ENCODE assay signal across 8 mouse cellular contexts in genomic region chr5:130255017-130255720, GRCm38 (mm10). TPM values are rescaled to one million over a fixed set of nuclear protein-coding genes. Genes with fewer than 3 reads are reported as not detected.
A peak's percentile ranks its signal among the peaks of the same experiment; 100 is the strongest.
DNase-seq lines count a peak whose midpoint lies in the region; ATAC-seq and TF ChIP-seq lines count a peak whose summit lies in the region.

Gene Sbds, minus strand, starts transcription at chr5:130255530.
Gene Tyw1, plus strand, starts transcription at chr5:130255619.

- H3K9ac ChIP-seq in CH12.LX (ENCODE audit: insufficient read depth, low read depth) = peak within 1 kb of the TSS; percentile 69
- H3K9ac ChIP-seq in forebrain, embryonic 11.5 days (ENCODE audit: low read length) = peak within 1 kb of the TSS; percentile 75
- H3K9ac ChIP-seq in heart, embryonic 16.5 days (ENCODE audit: low read length) = peak within 1 kb of the TSS; percentile 96
- H3K9ac ChIP-seq in liver, embryonic 15.5 days = peak within 1 kb of the TSS; percentile 81
- H3K9ac ChIP-seq in neural tube, embryonic 12.5 days = peak within 1 kb of the TSS; percentile 78

- H3K4me3 ChIP-seq in CH12.LX (replicated peaks in 1 of 3; ENCODE audit: low read depth in 2 of 3, low read length in 2 of 3, poor library complexity in 1 of 3) = peak within 1 kb of the TSS; percentile 74 to 94 (median 88)
- H3K4me3 ChIP-seq in forebrain, embryonic 11.5 days (ENCODE audit: low read depth, low read length) = peak within 1 kb of the TSS; percentile 70
- H3K4me3 ChIP-seq in heart, embryonic 16.5 days (ENCODE audit: low read length) = peak within 1 kb of the TSS; percentile 90
- peak within 1 kb of the TSS; percentile 82 for H3K4me3 ChIP-seq in liver, embryonic 15.5 days (replicated peaks)
- H3K4me3 ChIP-seq in neural tube, embryonic 12.5 days = peak within 1 kb of the TSS; percentile 62

- WGBS in forebrain, embryonic 11.5 days = under 1% methylated on average over 52 of the region's 52 CpGs
- under 1% methylated on average over 52 of the region's 52 CpGs for WGBS in heart, embryonic 16.5 days
- under 1% methylated on average over 52 of the region's 52 CpGs for WGBS in liver, embryonic 15.5 days (ENCODE audit: insufficient replicate concordance)
- under 1% methylated on average over 52 of the region's 52 CpGs for WGBS in neural tube, embryonic 12.5 days

- H3K79me2 ChIP-seq in CH12.LX (replicated peaks; ENCODE audit: control insufficient read depth, extremely low read depth, insufficient read depth, poor library complexity, severe bottlenecking) = peaks cover 42% of the 10 kb centered on the region

- dilution Hi-C loops in CH12.LX (cut with MboI; ENCODE audit: extremely low pct_ligation_motif_present, extremely low pct_unique_long_range_greater_than_20kb, low sequenced_read_pairs) = no loop called here

- in situ Hi-C loops in CH12.LX (cut with MboI; ENCODE audit: low pct_ligation_motif_present, low pct_unique_long_range_greater_than_20kb, low sequenced_read_pairs) = no loop called here

- H3K4me1 ChIP-seq in CH12.LX (ENCODE audit: control insufficient read depth in 1 of 2, insufficient read depth in 2 of 2) = peaks cover 2 to 26% of the 10 kb centered on the region in 2 experiments; a peak in 2 of 4 replicates
- peaks cover 3% of the 10 kb centered on the region; the same call in 1 of the 2 replicates for H3K4me1 ChIP-seq in forebrain, embryonic 11.5 days (replicated peaks; ENCODE audit: control insufficient read depth, insufficient read depth, low read length)
- peaks cover 16% of the 10 kb centered on the region for H3K4me1 ChIP-seq in heart, embryonic 16.5 days (ENCODE audit: control insufficient read depth, insufficient read depth, low read length)
- H3K4me1 ChIP-seq in liver, embryonic 15.5 days (replicated peaks) = peaks cover 34% of the 10 kb centered on the region
- H3K4me1 ChIP-seq in neural tube, embryonic 12.5 days = peaks cover 13% of the 10 kb centered on the region; the same call in 1 of the 2 replicates

- TF ChIP-seq CTCF in CH12.LX (conservative IDR thresholded peaks at IDR 0.05 in 1 of 2, IDR thresholded peaks at IDR 0.05 in 1 of 2; ENCODE audit: low read depth in 2 of 2, low read length in 2 of 2) = no peak

- TF ChIP-seq EP300 in CH12.LX (IDR thresholded peaks at IDR 0.05; ENCODE audit: low read length) = no peak

- TF ChIP-seq RAD21 in CH12.LX (IDR thresholded peaks at IDR 0.05; ENCODE audit: low read depth, low read length) = no peak

- peak within 1 kb of the TSS; percentile 99 for H3K4me2 ChIP-seq in CH12.LX (ENCODE audit: insufficient read depth, low read depth, poor library complexity, severe bottlenecking)
- H3K4me2 ChIP-seq in forebrain, embryonic 11.5 days (ENCODE audit: low read depth, low read length, severe bottlenecking) = peak within 1 kb of the TSS; percentile 76
- peak within 1 kb of the TSS; percentile 78 for H3K4me2 ChIP-seq in heart, embryonic 16.5 days (ENCODE audit: low read depth, low read length)
- peak within 1 kb of the TSS; percentile 91 for H3K4me2 ChIP-seq in liver, embryonic 15.5 days
- peak within 1 kb of the TSS; percentile 66 for H3K4me2 ChIP-seq in neural tube, embryonic 12.5 days (replicated peaks)

- peak; percentile 100 for DNase-seq in CH12.LX (ENCODE audit: extremely low read depth)
- peak; percentile 100 for DNase-seq in c-Kit-positive CD71-positive TER-119-negative erythroid progenitor cells, embryonic 14.5 days (ENCODE audit: low read depth)
- peak; percentile 98 for DNase-seq in forebrain, embryonic 11.5 days (ENCODE audit: low spot score)
- DNase-seq in kidney, postnatal 36 days = peak; percentile 99
- DNase-seq in telencephalon, adult 2 months (ENCODE audit: low read depth, low spot score) = peak; percentile 99

- H3K27ac ChIP-seq in CH12.LX (ENCODE audit: insufficient read depth, low read depth) = peak within 1 kb of the TSS; percentile 53
- H3K27ac ChIP-seq in forebrain, embryonic 11.5 days (ENCODE audit: low read depth, low read length) = peak within 1 kb of the TSS; percentile 53; the same call in 1 of the 2 replicates
- H3K27ac ChIP-seq in heart, embryonic 16.5 days (ENCODE audit: low read length) = peak within 1 kb of the TSS; percentile 93
- H3K27ac ChIP-seq in liver, embryonic 15.5 days (replicated peaks) = peak within 1 kb of the TSS; percentile 90
- H3K27ac ChIP-seq in neural tube, embryonic 12.5 days = no peak within 1 kb of the TSS

- TF ChIP-seq POLR2A in CH12.LX (IDR thresholded peaks at IDR 0.05; ENCODE audit: low read depth, low read length) = peak; percentile 97

- peaks cover 27 to 44% of the 10 kb centered on the region in 2 experiments for H3K36me3 ChIP-seq in CH12.LX (replicated peaks in 1 of 2; ENCODE audit: control insufficient read depth in 1 of 2, insufficient read depth in 1 of 2, low read length in 1 of 2)
- peaks cover 5% of the 10 kb centered on the region; the same call in 1 of the 2 replicates for H3K36me3 ChIP-seq in forebrain, embryonic 11.5 days (ENCODE audit: control insufficient read depth, insufficient read depth, low read length)
- H3K36me3 ChIP-seq in heart, embryonic 16.5 days (ENCODE audit: control insufficient read depth, insufficient read depth) = peaks cover 30% of the 10 kb centered on the region
- peaks cover 38% of the 10 kb centered on the region for H3K36me3 ChIP-seq in liver, embryonic 15.5 days (replicated peaks)
- H3K36me3 ChIP-seq in neural tube, embryonic 12.5 days = peaks cover 30% of the 10 kb centered on the region

- no peaks in the 10 kb centered on the region for H3K9me3 ChIP-seq in CH12.LX (replicated peaks; ENCODE audit: low read length)
- no peaks in the 10 kb centered on the region for H3K9me3 ChIP-seq in forebrain, embryonic 11.5 days (ENCODE audit: control insufficient read depth, low read length)
- H3K9me3 ChIP-seq in heart, embryonic 16.5 days (replicated peaks; ENCODE audit: control insufficient read depth, low read length) = no peaks in the 10 kb centered on the region
- no peaks in the 10 kb centered on the region for H3K9me3 ChIP-seq in liver, embryonic 15.5 days (replicated peaks)
- no peaks in the 10 kb centered on the region for H3K9me3 ChIP-seq in neural tube, embryonic 12.5 days

- H3K27me3 ChIP-seq in CH12.LX (replicated peaks) = no peaks in the 10 kb centered on the region
- H3K27me3 ChIP-seq in forebrain, embryonic 11.5 days (ENCODE audit: control insufficient read depth, insufficient read depth, low read length) = no peaks in the 10 kb centered on the region
- H3K27me3 ChIP-seq in heart, embryonic 16.5 days (ENCODE audit: control insufficient read depth, insufficient read depth, low read length) = no peaks in the 10 kb centered on the region
- no peaks in the 10 kb centered on the region for H3K27me3 ChIP-seq in liver, embryonic 15.5 days
- H3K27me3 ChIP-seq in neural tube, embryonic 12.5 days (replicated peaks) = no peaks in the 10 kb centered on the region

- ATAC-seq in forebrain, embryonic 11.5 days (replicated peaks; ENCODE audit: low FRiP score) = peak; percentile 92
- ATAC-seq in heart, embryonic 16.5 days (replicated peaks; ENCODE audit: extremely low read depth, insufficient read depth, low FRiP score) = peak; percentile 90
- ATAC-seq in liver, embryonic 15.5 days (ENCODE audit: insufficient read depth) = peak; percentile 85
- ATAC-seq in neural tube, embryonic 12.5 days (ENCODE audit: low FRiP score, low read depth) = peak; percentile 81

TF ChIP-seq in CH12.LX, 34 proteins besides CTCF, POLR2A, EP300 and RAD21 (continues in another document):
- TF ChIP-seq MAFK (IDR thresholded peaks at IDR 0.05; ENCODE audit: insufficient replicate concordance, low read length) (no peak), TBP (conservative IDR thresholded peaks at IDR 0.05; ENCODE audit: low read depth, low read length) (no peak; the same call in 1 of the 2 replicates), TCF12 (IDR thresholded peaks at IDR 0.05; ENCODE audit: low read depth, low read length) (peak; percentile 66; the same call in 1 of the 2 replicates), USF1 (IDR thresholded peaks at IDR 0.05; ENCODE audit: low read depth, low read length) (no peak), ZC3H11A (IDR thresholded peaks at IDR 0.05; ENCODE audit: low read depth, low read length) (no peak), SMC3 (IDR thresholded peaks at IDR 0.05; ENCODE audit: low read depth, low read length) (no peak), PAX5 (IDR thresholded peaks at IDR 0.05; ENCODE audit: low read length) (no peak), NRF1 (IDR thresholded peaks at IDR 0.05; ENCODE audit: low read depth, low read length) (peak; percentile 93), UBTF (IDR thresholded peaks at IDR 0.05; ENCODE audit: low read depth, low read length) (no peak), JUN (IDR thresholded peaks at IDR 0.05; ENCODE audit: insufficient read depth, low read depth, low read length) (peak; percentile 81), MAZ (IDR thresholded peaks at IDR 0.05; ENCODE audit: low read depth, low read length) (no peak), MAX (IDR thresholded peaks at IDR 0.05; ENCODE audit: low read length) (peak; percentile 66; the same call in 1 of the 2 replicates), E2F4 (IDR thresholded peaks at IDR 0.05; ENCODE audit: insufficient replicate concordance, low read depth, low read length) (0 out of 2 replicates have a peak, but pooled peaks have one; percentile 72), HCFC1 (IDR thresholded peaks at IDR 0.05; ENCODE audit: low read depth, low read length) (peak; percentile 86), NELFE (IDR thresholded peaks at IDR 0.05; ENCODE audit: low read depth, low read length) (peak; percentile 94), MXI1 (IDR thresholded peaks at IDR 0.05; ENCODE audit: low read depth, low read length) (peak; percentile 83; the same call in 1 of the 2 replicates)

RNA-seq across cellular contexts. Expression of gene Sbds, which starts in this region (rescaled TPM):
- 37.0 and 48.7 TPM in 2 replicates for total RNA-seq in CH12.LX (2012; rRNA removed)
- total RNA-seq in CH12.LX (2014; rRNA removed) = 43.9 and 44.0 TPM in 2 replicates
- 81.2 and 93.2 TPM in 2 replicates for polyA plus RNA-seq in CH12.LX (2012; ENCODE audit: insufficient read length, low read depth)
- 65.4 and 76.8 TPM in 2 replicates for polyA plus RNA-seq in forebrain, embryonic 11.5 days (2014; fragmentation: Nextera tagmentation; extraction: Ambion mirVana)
- 60.1 and 65.7 TPM in 2 replicates for polyA plus RNA-seq in heart, embryonic 16.5 days (2015; fragmentation: Nextera tagmentation; extraction: Ambion mirVana)
- polyA plus RNA-seq in liver, embryonic 15.5 days (2015; fragmentation: Nextera tagmentation; extraction: Ambion mirVana) = 42.5 and 46.6 TPM in 2 replicates
- 75.5 and 76.7 TPM in 2 replicates for polyA plus RNA-seq in neural tube, embryonic 12.5 days (2016; fragmentation: Nextera tagmentation; extraction: Ambion mirVana)

RNA-seq across cellular contexts. Expression of gene Tyw1, which starts in this region (rescaled TPM):
- total RNA-seq in CH12.LX (2012; rRNA removed) = 45.5 and 46.5 TPM in 2 replicates
- total RNA-seq in CH12.LX (2014; rRNA removed) = 34.7 and 35.1 TPM in 2 replicates
- 34.0 and 37.1 TPM in 2 replicates for polyA plus RNA-seq in CH12.LX (2012; ENCODE audit: insufficient read length, low read depth)
- 26.2 and 29.0 TPM in 2 replicates for polyA plus RNA-seq in forebrain, embryonic 11.5 days (2014; fragmentation: Nextera tagmentation; extraction: Ambion mirVana)
- 16.1 and 17.7 TPM in 2 replicates for polyA plus RNA-seq in heart, embryonic 16.5 days (2015; fragmentation: Nextera tagmentation; extraction: Ambion mirVana)
- polyA plus RNA-seq in liver, embryonic 15.5 days (2015; fragmentation: Nextera tagmentation; extraction: Ambion mirVana) = 10.9 and 11.2 TPM in 2 replicates
- 27.7 and 29.5 TPM in 2 replicates for polyA plus RNA-seq in neural tube, embryonic 12.5 days (2016; fragmentation: Nextera tagmentation; extraction: Ambion mirVana)
